Mouse (Mus musculus): ENCODE measurements around the gene Olfr380. TPM values are rescaled to one million over a fixed set of nuclear protein-coding genes. Genes with fewer than 3 reads are reported as not detected.

Olfr380 gene
- not detected in 2 replicates for polyA plus RNA-seq (2011; ENCODE audit: insufficient read length, low read depth, missing spikeins)

GRCm38 (mm10) chr11:73457408-73457807, at the start of gene Olfr380:
Gene Olfr380, minus strand, starts transcription at chr11:73457508.
- Histone ChIP-seq H3K27ac (ENCODE audit: insufficient read depth, low read length) (no peak within 1 kb of the TSS), H3K4me3 (ENCODE audit: insufficient read depth, low read length) (no peak within 1 kb of the TSS), H3K4me1 (ENCODE audit: control insufficient read depth, insufficient read depth, low read length) (no peaks in the 10 kb centered on the region)
- TF ChIP-seq CTCF (IDR thresholded peaks at IDR 0.05; ENCODE audit: borderline replicate concordance, insufficient read depth, low read length) (no peak), POLR2A (IDR thresholded peaks at IDR 0.05; ENCODE audit: low read depth, low read length) (no peak)

- Histone ChIP-seq H3K4me3 (ENCODE audit: insufficient read depth, low read length) (no peak within 1 kb of the TSS), H3K4me1 (ENCODE audit: control insufficient read depth, insufficient read depth, low read length) (no peaks in the 10 kb centered on the region), H3K27ac (ENCODE audit: insufficient read depth, low read length) (no peak within 1 kb of the TSS)
- TF ChIP-seq CTCF (IDR thresholded peaks at IDR 0.05; ENCODE audit: borderline replicate concordance, insufficient read depth, low read length) (no peak), POLR2A (IDR thresholded peaks at IDR 0.05; ENCODE audit: low read depth, low read length) (no peak)
Observed at GRCm38 (mm10) chr11:73491503-73491902, 34.2 kb upstream of the Olfr380 start, which contains the start of gene Olfr381. Gene Olfr381, minus strand, starts transcription at chr11:73491603.

- TF ChIP-seq POLR2A (IDR thresholded peaks at IDR 0.05; ENCODE audit: low read depth, low read length) (no peak), CTCF (IDR thresholded peaks at IDR 0.05; ENCODE audit: borderline replicate concordance, insufficient read depth, low read length) (no peak)
- Histone ChIP-seq H3K27ac (ENCODE audit: insufficient read depth, low read length) (no peak within 1 kb of the TSS), H3K4me3 (ENCODE audit: insufficient read depth, low read length) (no peak within 1 kb of the TSS), H3K4me1 (ENCODE audit: control insufficient read depth, insufficient read depth, low read length) (no peaks in the 10 kb centered on the region)
Observed at GRCm38 (mm10) chr11:73428377-73428776, 28.9 kb downstream of the Olfr380 start, which contains the start of gene Olfr378. Gene Olfr378, minus strand, starts transcription at chr11:73428477.

Other genes starting within 250 kb of the Olfr380 start
- not detected in 2 replicates for gene Trpv1, start 223.2 kb downstream of the Olfr380 start, polyA plus RNA-seq (2011; ENCODE audit: insufficient read length, low read depth, missing spikeins)
- not detected in 2 replicates for gene Trpv3, start 190.1 kb downstream of the Olfr380 start, polyA plus RNA-seq (2011; ENCODE audit: insufficient read length, low read depth, missing spikeins)
- gene Aspa, start 127.9 kb downstream of the Olfr380 start, polyA plus RNA-seq (2011; ENCODE audit: insufficient read length, low read depth, missing spikeins), result 0.30 and 0.53 TPM in 2 replicates
- not detected in 2 replicates for gene Gm49340, start 127.8 kb downstream of the Olfr380 start, polyA plus RNA-seq (2011; ENCODE audit: insufficient read length, low read depth, missing spikeins)
- not detected in 2 replicates for gene Spata22, start 127.8 kb downstream of the Olfr380 start, polyA plus RNA-seq (2011; ENCODE audit: insufficient read length, low read depth, missing spikeins)
- gene Olfr20, start 106.7 kb downstream of the Olfr380 start, polyA plus RNA-seq (2011; ENCODE audit: insufficient read length, low read depth, missing spikeins), result not detected in 2 replicates
- not detected in 2 replicates for gene Olfr376, start 86.3 kb downstream of the Olfr380 start, polyA plus RNA-seq (2011; ENCODE audit: insufficient read length, low read depth, missing spikeins)
- not detected in 2 replicates for gene Olfr1, start 57.9 kb downstream of the Olfr380 start, polyA plus RNA-seq (2011; ENCODE audit: insufficient read length, low read depth, missing spikeins)
- gene Olfr378, start 29.0 kb downstream of the Olfr380 start, polyA plus RNA-seq (2011; ENCODE audit: insufficient read length, low read depth, missing spikeins), result not detected in 2 replicates
- not detected in 2 replicates for gene Olfr381, start 34.1 kb upstream of the Olfr380 start, polyA plus RNA-seq (2011; ENCODE audit: insufficient read length, low read depth, missing spikeins)
- not detected in 2 replicates for gene Olfr382, start 59.7 kb upstream of the Olfr380 start, polyA plus RNA-seq (2011; ENCODE audit: insufficient read length, low read depth, missing spikeins)
- gene Olfr385, start 135.5 kb upstream of the Olfr380 start, polyA plus RNA-seq (2011; ENCODE audit: insufficient read length, low read depth, missing spikeins), result not detected in 2 replicates
- gene Olfr384, start 141.1 kb upstream of the Olfr380 start, polyA plus RNA-seq (2011; ENCODE audit: insufficient read length, low read depth, missing spikeins), result not detected in 2 replicates
- not detected in 2 replicates for gene Zfp735, start 231.3 kb upstream of the Olfr380 start, polyA plus RNA-seq (2011; ENCODE audit: insufficient read length, low read depth, missing spikeins)